Mouse (Mus musculus): ENCODE data around the gene Prdm4. TPM values are rescaled to one million over a fixed set of nuclear protein-coding genes. Genes with fewer than 3 reads are reported as not detected.

Prdm4 gene
- 8.2 and 9.0 TPM in 2 replicates for polyA plus RNA-seq (2012; rRNA removed)

DNA sequence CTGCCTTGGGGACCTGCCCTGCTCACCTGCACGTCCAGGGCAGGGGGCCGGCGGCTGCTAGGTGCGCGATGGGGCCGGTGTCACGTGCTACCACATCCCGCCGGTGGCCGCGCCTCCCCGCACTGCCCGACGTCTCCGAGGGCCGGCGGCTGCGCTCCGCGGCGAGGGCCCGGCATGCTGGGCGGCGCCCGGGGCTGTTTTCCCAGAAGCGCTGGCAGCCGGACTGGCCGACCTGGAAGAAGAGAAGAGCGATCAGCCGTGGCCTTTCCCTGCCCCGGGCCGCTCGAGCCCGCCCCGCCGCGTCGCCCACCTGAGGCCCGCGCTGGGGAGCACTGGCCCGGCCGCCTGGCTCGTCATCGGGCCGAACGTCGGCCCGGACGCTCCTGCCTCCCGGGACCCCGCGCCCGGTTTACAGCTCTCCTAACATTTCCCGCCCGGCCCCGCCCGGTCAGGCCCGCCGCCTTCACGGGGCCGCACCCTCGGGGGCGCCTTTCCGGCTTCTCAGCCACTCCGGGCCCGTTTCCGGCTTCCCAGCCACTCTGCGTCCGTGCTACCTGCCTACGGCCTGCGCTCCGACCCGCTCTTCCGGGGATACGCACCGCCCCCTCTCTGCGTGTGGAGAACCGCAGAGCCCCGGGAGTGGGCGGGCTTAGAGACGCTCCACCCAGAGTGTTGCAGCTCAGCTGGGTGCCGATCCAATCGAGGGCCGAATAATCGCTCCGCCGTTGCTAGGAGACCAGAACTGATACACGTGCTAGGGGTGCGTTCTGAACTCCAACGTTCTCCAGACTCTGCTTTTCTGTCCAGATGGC is at the start of gene Prdm4:
TSS of gene Prdm4 (minus strand) at position 645 of the 812 bp plus-strand sequence.

DNA sequence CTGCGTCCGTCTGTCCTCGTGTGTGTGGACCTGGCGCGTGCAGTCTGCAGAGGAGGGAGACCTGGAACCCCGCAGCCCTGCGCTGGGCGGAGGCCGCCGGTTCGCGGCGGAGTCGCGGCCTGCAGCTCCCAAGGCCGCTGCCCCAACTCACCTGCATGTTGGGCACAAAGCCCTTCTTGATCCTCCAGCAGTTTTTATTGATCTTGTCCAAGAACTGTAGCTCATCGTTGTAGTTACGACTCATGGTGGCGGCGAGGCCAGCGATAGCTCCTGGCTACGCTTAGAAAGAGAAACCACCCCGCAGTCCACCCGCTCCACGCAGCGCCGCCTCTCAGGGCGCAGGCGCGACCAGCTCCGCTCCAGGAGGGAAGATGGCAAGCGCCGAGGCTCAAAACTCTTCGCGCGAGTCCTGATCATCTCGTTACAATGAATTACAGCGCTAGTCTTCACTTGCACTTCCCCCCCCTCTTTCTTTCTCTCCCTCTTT is 40.6 kb upstream of the Prdm4 start, which contains the start of gene Rtcb:
TSS of gene Rtcb (minus strand) at position 360 of the 487 bp plus-strand sequence.

DNA sequence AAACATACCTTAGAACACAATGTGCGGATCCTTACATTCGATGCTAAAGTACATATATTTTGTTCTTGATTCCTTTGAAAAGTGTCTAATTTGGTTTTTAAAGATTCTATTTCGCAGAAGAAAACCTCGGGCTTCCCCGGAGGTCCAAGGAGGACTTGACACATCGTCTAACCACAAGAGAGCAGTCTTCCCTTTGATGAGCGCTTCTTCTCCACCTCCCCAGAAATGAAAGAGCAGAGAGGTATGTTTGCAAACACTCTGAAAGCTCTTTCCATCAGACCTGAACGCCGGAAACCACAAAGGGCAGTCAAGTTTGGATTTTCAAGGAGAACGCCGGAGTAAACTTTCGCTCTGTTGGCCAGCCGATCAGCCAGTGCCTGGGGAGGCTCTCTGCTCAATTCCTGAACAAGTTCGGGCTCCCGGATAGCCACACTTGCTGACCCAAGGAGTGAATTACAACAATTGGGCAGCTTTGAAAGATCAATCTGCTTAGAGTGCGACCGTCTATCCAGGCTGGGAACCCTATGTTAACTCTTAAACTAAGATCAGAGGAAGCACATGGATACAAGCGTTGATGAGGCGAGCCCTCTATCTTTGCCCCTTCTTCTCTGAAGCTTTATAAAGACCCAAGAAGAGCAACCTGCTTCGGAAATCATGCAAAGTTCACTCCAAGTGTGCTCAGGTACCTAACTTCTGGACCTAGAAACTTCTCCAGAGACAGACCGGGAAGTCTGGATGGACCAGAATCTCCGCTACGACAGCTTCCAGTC is 10.9 kb upstream of the Prdm4 start, which contains the start of gene Ascl4:
TSS of gene Ascl4 (plus strand) at position 6 of the 770 bp plus-strand sequence.

Other genes starting within 250 kb of the Prdm4 start
- gene Pwp1, start 87.6 kb downstream of the Prdm4 start, polyA plus RNA-seq (2012; rRNA removed): 15.4 and 17.3 TPM in 2 replicates
- gene Ascl4, start 10.5 kb upstream of the Prdm4 start, polyA plus RNA-seq (2012; rRNA removed): not detected in 2 replicates
- gene Rtcb, start 40.7 kb upstream of the Prdm4 start, polyA plus RNA-seq (2012; rRNA removed): 62.5 and 65.4 TPM in 2 replicates
- 0.01 TPM in 1 of 2 replicates, not detected in the other for gene Bpifc, start 94.8 kb upstream of the Prdm4 start, polyA plus RNA-seq (2012; rRNA removed)
- 37.0 and 43.2 TPM in 2 replicates for gene Fbxo7, start 104.8 kb upstream of the Prdm4 start, polyA plus RNA-seq (2012; rRNA removed)

Measured in liver, embryonic 14 days (tissue).